Mouse (Mus musculus) hindbrain, embryonic 13.5 days (tissue): ENCODE results near the gene Tmem236. TPM values are rescaled to one million over a fixed set of nuclear protein-coding genes. Genes with fewer than 3 reads are reported as not detected.
"Not testable (repeated sequence)": the region's sequence is repeated elsewhere in the genome, so short reads cannot be mapped to it uniquely, and the experiment has no call there.

Experiments used
- ATAC-seq: fragments of 200-750 bp; cut with Nextera tagmentation; 2 replicates; pipeline ENCODE4 v1.8.0; 2017; ENCODE audit warnings: moderate TSS enrichment; ENCODE audit not compliant: low FRiP score
- H3K27ac ChIP-seq: fragments of 300-500 bp; sonication (generic); 2 replicates; pipeline ENCODE4 v1.5.1; 2015; ENCODE audit warnings: inconsistent platforms, mild to moderate bottlenecking, moderate library complexity
- H3K27me3 ChIP-seq: fragments of 300-500 bp; sonication (generic); 2 replicates; pipeline ENCODE4 v1.6.1; 2015; ENCODE audit warnings: mild to moderate bottlenecking, inconsistent platforms
- H3K36me3 ChIP-seq: fragments of 300-500 bp; sonication (generic); 2 replicates; pipeline ENCODE4 v1.6.1; 2015; ENCODE audit warnings: mild to moderate bottlenecking, inconsistent platforms
- H3K4me1 ChIP-seq: fragments of 300-500 bp; sonication (generic); replicated peaks from 2 replicates; pipeline ENCODE4 v1.6.1; 2015; ENCODE audit warnings: inconsistent platforms
- H3K4me2 ChIP-seq: fragments of 300-500 bp; sonication (generic); 2 replicates; pipeline ENCODE4 v1.6.1; 2015; ENCODE audit warnings: inconsistent platforms, mild to moderate bottlenecking, moderate library complexity
- H3K4me3 ChIP-seq: fragments of 300-500 bp; sonication (generic); 2 replicates; pipeline ENCODE4 v1.5.1; 2015; ENCODE audit warnings: mild to moderate bottlenecking, inconsistent platforms
- H3K9ac ChIP-seq: fragments of 300-500 bp; sonication (generic); 2 replicates; pipeline ENCODE4 v1.6.1; 2015; ENCODE audit warnings: mild to moderate bottlenecking, inconsistent platforms
- H3K9me3 ChIP-seq: fragments of 300-500 bp; sonication (generic); 2 replicates; pipeline ENCODE4 v1.6.1; 2016; ENCODE audit warnings: inconsistent platforms
- WGBS: fragments of 180-500 bp; shearing (Covaris S2); methylation state at CpG from one replicate; pipeline ENCODE4 v1.1.7; 2015; 5-methylcytosine and 5-hydroxymethylcytosine counted together
- polyA plus RNA-seq: library from polyadenylated mRNA; unstranded; fragments of >200 nt; fragmentation: Nextera tagmentation; extraction: Ambion mirVana; gene quantifications from 2 replicates; pipeline ENCODE4 v1.2.1, GENCODE M21; 2015

The Tmem236 gene
- polyA plus RNA-seq, 1 experiment from 2014 or later = 0.06 TPM

DNA sequence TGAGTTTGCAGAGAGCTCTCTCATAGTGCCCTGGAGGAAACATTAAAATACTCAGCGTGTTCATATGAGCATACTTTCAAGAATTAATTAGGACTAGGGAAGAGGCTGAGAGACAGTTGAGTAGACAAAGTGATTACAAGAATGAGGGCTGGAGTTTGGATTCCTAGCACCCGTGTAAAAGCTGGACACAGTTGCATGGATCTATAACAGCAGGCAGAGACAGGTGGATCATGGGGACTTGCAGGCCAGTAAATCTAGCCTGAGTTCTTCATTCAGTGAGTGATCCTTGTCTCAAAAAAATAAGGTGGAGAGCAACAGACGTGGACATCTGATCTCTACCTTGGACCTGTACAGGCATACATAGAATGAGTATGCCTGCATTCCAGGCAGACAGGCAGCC, 15.3 kb upstream of the Tmem236 start:
- Histone ChIP-seq H3K4me1 (peaks cover 4% of the 10 kb centered on the region; the same call in 1 of the 2 replicates), H3K36me3 (no peaks in the 10 kb centered on the region), H3K27ac (no peak overlapping the region), H3K4me3 (no peak overlapping the region), H3K27me3 (no peaks in the 10 kb centered on the region), H3K9me3 (no peaks in the 10 kb centered on the region), H3K4me2 (no peak overlapping the region), H3K9ac (no peak overlapping the region)
- ATAC-seq = no peak
- 83% methylated on average over 3 of the region's 3 CpGs for WGBS

DNA sequence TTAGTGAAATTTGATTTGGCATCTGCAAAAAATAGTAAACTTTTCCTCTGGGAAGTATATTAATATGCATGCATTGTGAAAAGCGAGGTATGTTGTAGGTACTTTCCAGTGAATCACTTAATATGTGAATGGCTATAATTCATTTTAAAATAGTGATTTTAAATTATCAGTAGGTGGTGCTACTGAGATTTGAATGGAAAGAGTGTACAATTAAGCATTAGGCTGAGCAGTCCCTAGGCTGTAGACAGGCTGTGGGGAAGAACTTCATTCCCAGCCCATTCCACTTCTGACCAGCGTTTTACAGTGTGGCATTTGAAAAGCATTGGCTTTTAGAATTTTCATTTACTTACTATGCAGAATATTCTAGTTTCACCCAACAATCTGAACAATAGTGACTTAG, 14.6 kb upstream of the Tmem236 start:
- H3K9ac ChIP-seq = no peak overlapping the region
- no peaks in the 10 kb centered on the region for H3K27me3 ChIP-seq
- 90% methylated on average over 2 of the region's 2 CpGs for WGBS
- H3K4me1 ChIP-seq = peaks cover 4% of the 10 kb centered on the region; the same call in 1 of the 2 replicates
- H3K36me3 ChIP-seq = no peaks in the 10 kb centered on the region
- H3K4me3 ChIP-seq = no peak overlapping the region
- H3K27ac ChIP-seq = no peak overlapping the region
- ATAC-seq = no peak
- H3K9me3 ChIP-seq = no peaks in the 10 kb centered on the region
- H3K4me2 ChIP-seq = no peak overlapping the region

DNA sequence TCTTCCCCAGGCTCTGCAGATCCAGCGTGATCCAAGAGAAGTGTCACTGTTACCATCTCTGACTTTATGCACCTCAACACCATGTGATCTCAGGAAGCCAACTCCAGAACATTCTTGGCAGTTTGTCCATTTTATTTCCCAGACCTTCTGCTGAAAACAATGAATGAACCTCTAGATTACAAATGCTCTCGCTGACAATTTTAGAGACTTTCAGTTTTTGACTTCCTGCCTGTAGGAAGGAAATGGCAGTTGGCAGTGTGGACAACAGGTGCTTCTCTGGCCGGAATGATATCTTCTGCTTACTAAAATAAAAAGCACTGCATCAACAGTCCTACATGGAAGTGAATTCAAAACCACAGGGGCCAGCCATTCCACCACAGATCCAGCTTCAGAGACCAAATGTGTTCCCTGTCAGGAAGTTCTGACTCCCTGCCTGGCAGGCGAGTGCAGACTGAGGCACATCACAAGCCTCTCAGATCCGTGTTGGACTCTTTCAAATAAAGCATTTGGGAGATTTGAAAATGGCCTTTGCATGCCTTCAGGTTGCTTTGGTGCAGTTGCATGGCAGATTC, 9.8 kb upstream of the Tmem236 start:
- no peaks in the 10 kb centered on the region for H3K27me3 ChIP-seq
- H3K9me3 ChIP-seq = no peaks in the 10 kb centered on the region
- WGBS = 83% methylated on average over 5 of the region's 5 CpGs
- no peak overlapping the region for H3K27ac ChIP-seq
- H3K4me3 ChIP-seq = no peak overlapping the region
- no peak overlapping the region for H3K9ac ChIP-seq
- ATAC-seq = no peak
- H3K4me1 ChIP-seq = no peaks in the 10 kb centered on the region
- H3K4me2 ChIP-seq = no peak overlapping the region
- H3K36me3 ChIP-seq = no peaks in the 10 kb centered on the region

DNA sequence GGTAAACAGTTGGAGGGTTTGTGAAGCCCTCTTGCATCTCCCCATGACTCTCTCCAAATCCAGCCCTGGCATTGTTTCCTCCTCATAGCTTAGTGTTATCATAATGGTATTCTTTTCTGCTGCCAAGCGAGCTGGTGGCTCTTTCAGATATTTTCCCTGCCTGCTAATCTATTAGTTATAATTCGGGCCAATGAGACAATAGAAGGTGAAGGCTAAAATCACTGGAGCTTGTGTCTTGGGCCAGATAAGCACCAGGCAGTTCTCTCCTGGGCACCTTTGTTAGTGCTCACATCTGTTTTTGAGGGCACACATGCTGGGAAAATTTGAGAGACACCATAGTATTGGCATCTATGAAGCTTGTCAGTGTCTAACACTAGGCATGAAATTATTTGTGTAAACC, 9.3 kb upstream of the Tmem236 start:
- Histone ChIP-seq H3K9me3 (no peaks in the 10 kb centered on the region), H3K27me3 (no peaks in the 10 kb centered on the region), H3K27ac (no peak overlapping the region), H3K4me1 (no peaks in the 10 kb centered on the region), H3K4me3 (no peak overlapping the region), H3K4me2 (no peak overlapping the region), H3K36me3 (no peaks in the 10 kb centered on the region), H3K9ac (no peak overlapping the region)
- WGBS = 74% methylated on average over 2 of the region's 2 CpGs
- no peak for ATAC-seq

DNA sequence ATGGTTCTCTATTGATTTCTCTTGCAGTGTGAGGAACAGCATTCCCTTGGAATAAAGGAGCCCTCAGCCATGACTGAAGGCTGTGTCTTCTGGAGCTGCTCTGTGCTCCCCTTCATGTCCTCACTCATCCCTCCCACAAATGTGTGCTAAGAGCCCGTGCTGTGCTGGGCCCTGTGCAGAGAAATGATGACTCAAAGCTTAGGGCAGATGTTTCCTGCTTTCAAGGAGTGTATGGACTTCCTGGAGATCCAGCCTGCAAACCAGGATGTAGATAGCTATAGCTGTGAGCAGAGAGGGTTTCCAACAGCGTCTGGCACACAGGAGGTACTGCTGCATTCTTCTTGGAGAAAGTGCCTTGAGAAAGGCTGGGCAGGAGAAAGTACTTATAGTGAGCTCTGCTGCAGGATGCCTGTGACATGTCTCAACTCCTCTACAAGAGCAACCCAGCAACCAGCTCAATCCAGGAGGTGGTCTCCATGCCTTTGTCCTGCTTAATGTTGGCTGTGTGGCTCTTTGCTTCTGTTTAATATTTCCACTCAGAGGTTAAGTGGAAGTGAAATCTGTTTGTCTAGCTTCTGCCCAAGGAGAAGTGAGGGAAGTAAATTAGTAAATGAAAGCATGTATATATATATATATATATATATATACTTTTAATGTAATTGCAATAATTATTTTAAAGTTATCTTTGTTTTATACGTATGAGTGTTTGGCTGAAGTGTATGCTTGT, 8.5 kb upstream of the Tmem236 start:
- Histone ChIP-seq H3K36me3 (no peaks in the 10 kb centered on the region), H3K4me2 (no peak overlapping the region), H3K4me1 (no peaks in the 10 kb centered on the region), H3K9me3 (no peaks in the 10 kb centered on the region), H3K4me3 (no peak overlapping the region), H3K27ac (no peak overlapping the region), H3K27me3 (no peaks in the 10 kb centered on the region), H3K9ac (no peak overlapping the region)
- WGBS = 74% methylated on average over 3 of the region's 3 CpGs
- ATAC-seq = peak; percentile 13; the same call in 1 of the 2 replicates

DNA sequence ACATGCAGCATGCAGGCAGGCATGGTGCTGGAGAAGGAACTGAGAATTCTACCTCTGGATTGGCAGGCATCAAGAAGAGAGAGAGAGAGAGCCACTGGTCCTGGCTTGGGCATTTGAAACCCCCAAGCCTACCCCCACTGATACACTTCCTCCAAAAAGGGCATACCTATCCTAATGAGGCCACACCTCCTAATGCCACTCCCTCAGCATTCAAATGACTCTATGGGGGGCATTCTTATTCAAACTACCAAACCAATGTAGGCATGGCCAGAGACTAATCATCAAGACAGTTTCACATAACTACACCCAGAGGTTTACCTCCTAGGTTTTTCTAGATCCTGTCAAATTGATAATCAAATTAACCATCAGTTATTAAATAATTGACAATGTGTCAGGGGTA, 6.6 kb upstream of the Tmem236 start:
- no peak overlapping the region for H3K27ac ChIP-seq
- no peak overlapping the region for H3K9ac ChIP-seq
- no peak overlapping the region for H3K4me3 ChIP-seq
- H3K4me2 ChIP-seq = no peak overlapping the region
- no peaks in the 10 kb centered on the region for H3K36me3 ChIP-seq
- no peak for ATAC-seq
- no peaks in the 10 kb centered on the region for H3K4me1 ChIP-seq
- no peaks in the 10 kb centered on the region for H3K9me3 ChIP-seq
- H3K27me3 ChIP-seq = no peaks in the 10 kb centered on the region

DNA sequence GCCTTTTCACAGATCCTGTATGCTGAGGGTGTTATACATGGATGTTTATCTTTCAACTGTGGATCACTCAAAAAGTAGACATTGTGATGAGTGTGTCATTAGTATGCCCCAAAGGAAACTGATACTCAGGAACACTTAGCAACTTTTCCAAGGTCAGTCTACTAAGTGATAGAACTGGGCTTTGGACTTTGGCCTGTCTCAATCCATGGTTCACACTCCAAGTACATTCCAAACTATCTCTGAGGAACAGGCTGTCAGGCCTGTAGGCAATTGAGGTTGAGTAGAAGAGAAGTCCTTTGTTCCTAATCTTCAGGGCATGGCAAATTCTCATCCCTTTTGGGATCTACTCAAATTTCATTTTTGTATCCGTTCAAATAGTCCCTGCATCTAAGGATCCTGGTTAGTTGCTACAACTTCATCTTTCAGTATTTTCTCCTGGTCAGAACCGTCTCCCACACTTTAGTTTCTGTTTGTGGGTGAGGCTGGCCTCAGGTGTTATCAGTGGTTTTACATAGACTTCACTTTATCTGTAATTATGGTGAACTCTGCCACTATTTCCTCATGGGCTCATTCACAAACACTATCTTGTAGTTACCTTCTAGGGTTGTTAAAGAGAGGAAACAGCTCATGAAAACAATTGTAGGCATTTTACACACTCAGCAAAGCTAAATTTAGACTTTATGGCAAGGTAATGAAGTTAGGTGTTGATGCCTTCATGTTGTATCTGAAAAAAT, 2.3 kb downstream of the Tmem236 start:
- H3K27me3 ChIP-seq = no peaks in the 10 kb centered on the region
- H3K4me3 ChIP-seq = no peak overlapping the region
- no peak overlapping the region for H3K27ac ChIP-seq
- H3K9ac ChIP-seq = no peak overlapping the region
- ATAC-seq = no peak
- no peaks in the 10 kb centered on the region for H3K9me3 ChIP-seq
- no peak overlapping the region for H3K4me2 ChIP-seq
- H3K4me1 ChIP-seq = no peaks in the 10 kb centered on the region
- 75% methylated on average over 2 of the region's 2 CpGs for WGBS
- no peaks in the 10 kb centered on the region for H3K36me3 ChIP-seq

DNA sequence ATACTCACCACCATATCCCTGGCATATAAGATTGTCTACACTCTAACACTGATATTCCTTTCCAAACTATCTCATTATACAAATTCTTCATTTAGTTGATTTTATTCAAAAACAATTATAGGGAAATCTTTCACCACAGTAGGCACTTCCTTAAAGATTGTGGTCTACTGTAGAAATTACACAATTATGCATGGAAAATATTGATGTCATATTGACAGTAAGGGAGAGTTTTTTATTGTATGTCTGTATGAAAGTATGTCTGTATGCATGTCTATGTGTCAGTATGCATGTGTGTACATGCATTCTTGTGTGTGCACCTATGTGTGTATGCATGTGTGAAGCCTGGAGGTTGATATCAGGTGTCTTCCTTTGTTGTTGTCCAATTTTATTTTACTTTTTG, 10.1 kb downstream of the Tmem236 start:
- ATAC-seq = no peak
- no peaks in the 10 kb centered on the region for H3K4me1 ChIP-seq

DNA sequence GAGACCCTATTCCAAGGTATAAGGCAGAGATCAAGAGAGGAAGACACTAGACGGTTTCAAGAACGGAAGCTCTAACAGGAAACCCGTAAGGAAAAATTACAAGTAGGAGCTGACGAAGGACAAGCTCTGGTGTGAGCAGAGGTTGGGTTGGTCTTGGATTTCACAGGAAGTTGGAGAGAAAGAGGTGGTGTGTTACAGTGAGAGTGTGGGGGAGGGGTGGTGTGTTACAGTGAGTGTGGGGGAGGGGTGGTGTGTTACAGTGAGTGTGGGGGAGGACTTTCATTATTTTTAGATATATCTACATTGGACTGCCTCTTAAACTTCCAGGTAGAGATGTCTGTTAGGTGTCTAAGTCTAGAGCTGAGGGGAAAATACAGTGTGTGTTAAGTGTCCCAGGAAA, 16.4 kb downstream of the Tmem236 start:
- no peaks in the 10 kb centered on the region for H3K4me1 ChIP-seq
- H3K27me3 ChIP-seq = no peaks in the 10 kb centered on the region
- H3K4me3 ChIP-seq = no peak overlapping the region
- WGBS = 83% methylated on average over 4 of the region's 4 CpGs
- no peaks in the 10 kb centered on the region for H3K36me3 ChIP-seq
- H3K4me2 ChIP-seq = no peak overlapping the region
- no peaks in the 10 kb centered on the region for H3K9me3 ChIP-seq
- no peak for ATAC-seq
- no peak overlapping the region for H3K9ac ChIP-seq
- H3K27ac ChIP-seq = no peak overlapping the region

More for the DNA sequence above, 10.1 kb downstream of the Tmem236 start:
- H3K27ac ChIP-seq = no peak overlapping the region
- H3K9ac ChIP-seq = no peak overlapping the region
- H3K9me3 ChIP-seq = no peaks in the 10 kb centered on the region
- no peaks in the 10 kb centered on the region for H3K27me3 ChIP-seq
- H3K36me3 ChIP-seq = no peaks in the 10 kb centered on the region
- no peak overlapping the region for H3K4me3 ChIP-seq
- H3K4me2 ChIP-seq = no peak overlapping the region

DNA sequence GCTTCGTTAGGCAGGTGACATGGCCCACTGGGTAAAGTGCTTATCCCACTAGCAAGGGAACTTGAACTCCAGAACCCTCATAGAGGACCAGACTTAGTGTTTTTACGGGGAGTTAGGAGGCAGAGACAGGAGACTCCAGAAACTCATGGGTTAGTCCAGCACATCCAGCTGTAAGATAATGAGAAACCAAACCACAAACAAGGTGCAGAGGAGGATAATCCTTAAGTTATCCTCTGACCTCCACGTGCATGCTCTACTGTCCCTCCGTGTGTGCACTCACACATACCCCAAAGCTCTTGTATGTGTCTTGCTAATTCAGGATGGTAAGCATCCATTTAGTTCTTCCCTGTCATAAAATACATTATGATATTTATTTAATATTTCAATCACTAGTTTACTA, 17.3 kb downstream of the Tmem236 start:
- H3K9ac ChIP-seq = no peak overlapping the region
- no peak overlapping the region for H3K27ac ChIP-seq
- no peaks in the 10 kb centered on the region for H3K36me3 ChIP-seq
- ATAC-seq = no peak
- H3K4me3 ChIP-seq = no peak overlapping the region
- no peaks in the 10 kb centered on the region for H3K27me3 ChIP-seq
- WGBS = 91% methylated on average over 4 of the region's 4 CpGs
- H3K9me3 ChIP-seq = no peaks in the 10 kb centered on the region
- no peaks in the 10 kb centered on the region for H3K4me1 ChIP-seq
- H3K4me2 ChIP-seq = no peak overlapping the region

DNA sequence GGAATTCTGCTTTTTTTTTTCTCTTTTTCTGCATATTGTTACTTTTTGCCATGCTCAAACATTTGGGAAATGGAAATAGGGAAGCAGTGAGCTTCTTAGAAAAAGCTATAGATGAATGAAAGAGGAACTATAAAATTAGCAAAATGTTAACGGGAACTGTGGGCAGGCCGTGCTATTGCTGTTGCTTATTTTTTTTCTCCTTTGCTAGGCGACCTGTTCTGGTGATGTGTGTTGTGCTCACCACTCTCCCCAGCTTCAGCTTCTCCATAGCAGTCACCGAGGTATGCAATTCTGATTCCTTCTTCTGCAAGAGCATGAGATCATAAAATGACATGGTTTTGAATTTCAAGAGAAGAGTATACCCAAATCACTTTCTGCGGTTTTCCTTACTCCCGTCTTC, 17.7 kb downstream of the Tmem236 start:
- H3K27ac ChIP-seq = no peak overlapping the region
- H3K27me3 ChIP-seq = no peaks in the 10 kb centered on the region
- H3K4me2 ChIP-seq = no peak overlapping the region
- no peak for ATAC-seq
- 90% methylated on average over 6 of the region's 6 CpGs for WGBS
- H3K9ac ChIP-seq = no peak overlapping the region
- no peak overlapping the region for H3K4me3 ChIP-seq
- no peaks in the 10 kb centered on the region for H3K9me3 ChIP-seq
- no peaks in the 10 kb centered on the region for H3K36me3 ChIP-seq
- no peaks in the 10 kb centered on the region for H3K4me1 ChIP-seq

DNA sequence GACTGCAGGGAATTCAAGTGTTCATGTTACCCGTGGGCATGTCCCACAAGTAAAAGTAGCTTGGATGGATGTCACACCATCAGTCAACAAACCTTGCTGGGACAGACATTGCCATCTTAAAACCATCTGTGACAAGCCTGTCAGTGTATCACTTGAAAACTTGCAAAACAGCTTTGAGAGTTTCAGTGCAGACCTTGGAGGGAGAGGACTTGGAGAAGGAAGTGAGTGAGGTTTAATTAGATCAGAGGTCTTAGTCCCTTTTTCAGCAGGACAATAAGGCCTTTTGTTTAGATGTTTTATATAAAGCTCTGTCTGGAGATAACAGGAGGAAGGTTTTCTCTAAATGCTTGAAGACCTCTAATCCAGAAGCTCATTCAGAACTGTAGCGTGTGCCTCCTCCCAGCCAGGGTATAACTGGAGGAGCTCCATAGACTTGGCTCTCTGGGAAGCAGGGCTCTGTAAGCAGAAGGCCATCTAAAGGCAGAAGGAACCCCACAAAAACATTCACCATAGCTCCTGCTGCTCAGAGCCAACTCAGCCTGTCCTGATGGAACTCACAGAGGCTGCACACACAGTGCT, 24.1 kb downstream of the Tmem236 start:
- WGBS = 100% methylated on average over 1 of the region's 2 CpGs

More for the DNA sequence above, 24.1 kb downstream of the Tmem236 start:
- H3K4me1 ChIP-seq, ATAC-seq, H3K9ac ChIP-seq, H3K27me3 ChIP-seq, H3K9me3 ChIP-seq, H3K4me2 ChIP-seq, H3K36me3 ChIP-seq, H3K27ac ChIP-seq, H3K4me3 ChIP-seq: not testable (repeated sequence)
